Mouse (Mus musculus): ENCODE data around the gene Ankrd17. TPM values are rescaled to one million over a fixed set of nuclear protein-coding genes. Genes with fewer than 3 reads are reported as not detected.

Gene Ankrd17
- total and polyA plus RNA-seq, 2 experiments from 2014 or later = 23.6 to 61.1 TPM

DNA sequence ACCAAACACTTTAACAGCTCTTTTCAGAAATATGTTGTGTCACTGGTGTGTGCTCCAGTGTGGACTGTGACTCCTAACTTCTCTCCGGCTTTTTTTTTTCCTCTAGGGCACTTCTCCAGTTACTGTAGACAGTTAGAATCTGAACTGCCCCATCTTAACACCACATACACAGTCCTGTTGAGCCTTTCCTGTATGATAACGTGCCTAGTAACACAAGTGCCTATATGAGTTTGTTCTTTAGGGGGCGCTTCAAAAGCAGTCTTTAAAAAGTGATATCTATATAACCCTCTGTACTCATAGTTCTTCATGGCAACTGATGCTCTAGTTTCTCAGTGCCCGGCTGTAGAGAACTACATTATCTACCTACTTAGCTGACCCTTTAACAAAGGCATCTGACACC is 27.9 kb upstream of the Ankrd17 start:
- H3K27ac ChIP-seq (ENCODE audit: low read depth, low read length) = no peak overlapping the region
- WGBS = 74% methylated on average over 4 of the region's 4 CpGs
- no peak overlapping the region for H3K4me2 ChIP-seq (ENCODE audit: low read depth, low read length, poor library complexity, severe bottlenecking)
- no peaks in the 10 kb centered on the region for H3K4me1 ChIP-seq (ENCODE audit: insufficient read depth, low read length)
- DNase-seq (ENCODE audit: low spot score) = no peak
- no peaks in the 10 kb centered on the region for H3K36me3 ChIP-seq (ENCODE audit: insufficient read depth, low read length)
- H3K9ac ChIP-seq (replicated peaks; ENCODE audit: low read length, poor library complexity, severe bottlenecking) = no peak overlapping the region
- no peak for ATAC-seq (ENCODE audit: low FRiP score)
- H3K27me3 ChIP-seq (ENCODE audit: insufficient read depth, low read length) = no peaks in the 10 kb centered on the region
- H3K4me3 ChIP-seq (ENCODE audit: low read depth, low read length) = no peak overlapping the region
- TF ChIP-seq CTCF (IDR thresholded peaks at IDR 0.05) = no peak
- no peaks in the 10 kb centered on the region for H3K9me3 ChIP-seq (ENCODE audit: low read length)

- DNase-seq (ENCODE audit: low spot score) (peak; percentile 5), ATAC-seq (ENCODE audit: low FRiP score) (no peak)
- peak; percentile 39 for TF ChIP-seq CTCF (IDR thresholded peaks at IDR 0.05)
- Histone ChIP-seq H3K4me3 (ENCODE audit: low read depth, low read length) (no peak overlapping the region), H3K9ac (replicated peaks; ENCODE audit: low read length, poor library complexity, severe bottlenecking) (no peak overlapping the region), H3K27ac (ENCODE audit: low read depth, low read length) (no peak overlapping the region), H3K4me2 (ENCODE audit: low read depth, low read length, poor library complexity, severe bottlenecking) (no peak overlapping the region), H3K36me3 (ENCODE audit: insufficient read depth, low read length) (no peaks in the 10 kb centered on the region), H3K27me3 (ENCODE audit: insufficient read depth, low read length) (no peaks in the 10 kb centered on the region), H3K4me1 (ENCODE audit: insufficient read depth, low read length) (no peaks in the 10 kb centered on the region), H3K9me3 (ENCODE audit: low read length) (no peaks in the 10 kb centered on the region)
- WGBS = 68% methylated on average over 5 of the region's 5 CpGs
Measured at GRCm38 (mm10) chr5:90393764-90394163, 27.4 kb upstream of the Ankrd17 start.

- no peaks in the 10 kb centered on the region for H3K36me3 ChIP-seq (ENCODE audit: insufficient read depth, low read length)
- H3K9ac ChIP-seq (replicated peaks; ENCODE audit: low read length, poor library complexity, severe bottlenecking) = no peak overlapping the region
- H3K4me3 ChIP-seq (ENCODE audit: low read depth, low read length) = no peak overlapping the region
- H3K4me2 ChIP-seq (ENCODE audit: low read depth, low read length, poor library complexity, severe bottlenecking) = no peak overlapping the region
- 0 out of 2 replicates have a peak, but pooled peaks have one; percentile 10 for TF ChIP-seq CTCF (IDR thresholded peaks at IDR 0.05)
- H3K27ac ChIP-seq (ENCODE audit: low read depth, low read length) = no peak overlapping the region
- DNase-seq (ENCODE audit: low spot score) = no peak
- no peak for ATAC-seq (ENCODE audit: low FRiP score)
- H3K27me3 ChIP-seq (ENCODE audit: insufficient read depth, low read length) = no peaks in the 10 kb centered on the region
- WGBS = 37% methylated on average over 1 of the region's 1 CpGs
- H3K4me1 ChIP-seq (ENCODE audit: insufficient read depth, low read length) = no peaks in the 10 kb centered on the region
- no peaks in the 10 kb centered on the region for H3K9me3 ChIP-seq (ENCODE audit: low read length)
Measured at GRCm38 (mm10) chr5:90383080-90383479, 16.7 kb upstream of the Ankrd17 start.

- ATAC-seq (ENCODE audit: low FRiP score) (no peak), DNase-seq (ENCODE audit: low spot score) (peak; percentile 35)
- no peak for TF ChIP-seq CTCF (IDR thresholded peaks at IDR 0.05)
- Histone ChIP-seq H3K4me2 (ENCODE audit: low read depth, low read length, poor library complexity, severe bottlenecking) (no peak overlapping the region), H3K27me3 (ENCODE audit: insufficient read depth, low read length) (no peaks in the 10 kb centered on the region), H3K4me1 (ENCODE audit: insufficient read depth, low read length) (no peaks in the 10 kb centered on the region), H3K36me3 (ENCODE audit: insufficient read depth, low read length) (no peaks in the 10 kb centered on the region), H3K4me3 (ENCODE audit: low read depth, low read length) (no peak overlapping the region), H3K9ac (replicated peaks; ENCODE audit: low read length, poor library complexity, severe bottlenecking) (no peak overlapping the region), H3K9me3 (ENCODE audit: low read length) (no peaks in the 10 kb centered on the region), H3K27ac (ENCODE audit: low read depth, low read length) (no peak overlapping the region)
- 79% methylated on average over 4 of the region's 4 CpGs for WGBS
Measured at GRCm38 (mm10) chr5:90381458-90381857, 15.1 kb upstream of the Ankrd17 start.

GRCm38 (mm10) chr5:90373708-90374107 is 7.3 kb upstream of the Ankrd17 start:
- DNase-seq (ENCODE audit: low spot score) (no peak), ATAC-seq (ENCODE audit: low FRiP score) (no peak)
- Histone ChIP-seq H3K36me3 (ENCODE audit: insufficient read depth, low read length) (no peaks in the 10 kb centered on the region), H3K9me3 (ENCODE audit: low read length) (no peaks in the 10 kb centered on the region), H3K4me2 (ENCODE audit: low read depth, low read length, poor library complexity, severe bottlenecking) (no peak overlapping the region), H3K27ac (ENCODE audit: low read depth, low read length) (no peak overlapping the region), H3K27me3 (ENCODE audit: insufficient read depth, low read length) (no peaks in the 10 kb centered on the region), H3K4me1 (ENCODE audit: insufficient read depth, low read length) (no peaks in the 10 kb centered on the region), H3K9ac (replicated peaks; ENCODE audit: low read length, poor library complexity, severe bottlenecking) (no peak overlapping the region), H3K4me3 (ENCODE audit: low read depth, low read length) (no peak overlapping the region)
- no peak for TF ChIP-seq CTCF (IDR thresholded peaks at IDR 0.05)
- WGBS = 96% methylated on average over 4 of the region's 4 CpGs

- 90% methylated on average over 5 of the region's 5 CpGs for WGBS
- no peak overlapping the region for H3K4me2 ChIP-seq (ENCODE audit: low read depth, low read length, poor library complexity, severe bottlenecking)
- H3K27me3 ChIP-seq (ENCODE audit: insufficient read depth, low read length) = no peaks in the 10 kb centered on the region
- ATAC-seq (ENCODE audit: low FRiP score) = no peak
- TF ChIP-seq CTCF (IDR thresholded peaks at IDR 0.05) = no peak
- H3K4me1 ChIP-seq (ENCODE audit: insufficient read depth, low read length) = no peaks in the 10 kb centered on the region
- no peaks in the 10 kb centered on the region for H3K36me3 ChIP-seq (ENCODE audit: insufficient read depth, low read length)
- no peak overlapping the region for H3K27ac ChIP-seq (ENCODE audit: low read depth, low read length)
- no peak overlapping the region for H3K4me3 ChIP-seq (ENCODE audit: low read depth, low read length)
- no peak for DNase-seq (ENCODE audit: low spot score)
- no peak overlapping the region for H3K9ac ChIP-seq (replicated peaks; ENCODE audit: low read length, poor library complexity, severe bottlenecking)
- no peaks in the 10 kb centered on the region for H3K9me3 ChIP-seq (ENCODE audit: low read length)
Measured at GRCm38 (mm10) chr5:90370401-90370800, 4.0 kb upstream of the Ankrd17 start.

DNA sequence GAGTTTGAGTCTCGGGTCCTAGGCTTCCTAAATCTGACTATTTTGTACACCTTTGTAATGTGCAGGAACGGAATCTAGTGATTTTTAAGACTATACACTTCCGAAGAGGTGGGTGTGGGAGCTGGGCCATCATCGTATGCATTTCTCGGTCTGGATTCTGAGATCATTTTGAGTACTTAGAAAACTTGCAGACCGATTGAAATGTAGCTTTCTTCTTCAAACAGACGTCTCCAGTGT is 608 bp upstream of the Ankrd17 start, which contains the start of gene Gm9958:
Gene Gm9958 (plus strand): TSS at position 138 of the 237 bp plus-strand sequence.
- H3K9me3 ChIP-seq (ENCODE audit: low read length) = no peaks in the 10 kb centered on the region
- H3K36me3 ChIP-seq (ENCODE audit: insufficient read depth, low read length) = no peaks in the 10 kb centered on the region
- H3K9ac ChIP-seq (replicated peaks; ENCODE audit: low read length, poor library complexity, severe bottlenecking) = peak within 1 kb of the TSS; percentile 98
- H3K27me3 ChIP-seq (ENCODE audit: insufficient read depth, low read length) = no peaks in the 10 kb centered on the region
- H3K4me2 ChIP-seq (ENCODE audit: low read depth, low read length, poor library complexity, severe bottlenecking) = peak within 1 kb of the TSS; percentile 69
- no peak for ATAC-seq (ENCODE audit: low FRiP score)
- no peak for TF ChIP-seq CTCF (IDR thresholded peaks at IDR 0.05)
- peak within 1 kb of the TSS; percentile 79 for H3K4me3 ChIP-seq (ENCODE audit: low read depth, low read length)
- 3% methylated on average over 7 of the region's 7 CpGs for WGBS
- H3K27ac ChIP-seq (ENCODE audit: low read depth, low read length) = peak within 1 kb of the TSS; percentile 99
- peaks cover 8% of the 10 kb centered on the region; the same call in 1 of the 2 replicates for H3K4me1 ChIP-seq (ENCODE audit: insufficient read depth, low read length)
- no peak for DNase-seq (ENCODE audit: low spot score)

Measured in midbrain, postnatal 0 days (tissue).